Mouse (Mus musculus) cortical plate, adult 2 months (tissue): Measurements from ENCODE around the gene Dpep1.

Source experiments
- CTCF ChIP-seq: fragments of 200-500 bp; IDR thresholded peaks from 2 replicates; pipeline ENCODE4 v1.5.1; 2011; ENCODE audit warnings: mild to moderate bottlenecking, control low read depth, low read length; ENCODE audit not compliant: insufficient read depth; ENCODE audit errors: extremely low read depth
- POLR2A ChIP-seq: fragments of 200-500 bp; IDR thresholded peaks from 2 replicates; pipeline ENCODE4 v1.6.1; 2011; ENCODE audit warnings: mild to moderate bottlenecking, low read length, control low read depth; ENCODE audit not compliant: insufficient read depth; ENCODE audit errors: extremely low read depth

- no peak for TF ChIP-seq CTCF
- no peak for TF ChIP-seq POLR2A
Observed at GRCm38 (mm10) chr8:123150737-123151171, 35.3 kb upstream of the Dpep1 start.
